Mouse (Mus musculus) C2C12 (cell line): Measurements from ENCODE around the gene Capzb.

Source experiments
- CEBPB ChIP-seq: IDR thresholded peaks from one replicate; pipeline ENCODE4 v1.6.1; 2011; ENCODE audit warnings: low read depth, mild to moderate bottlenecking, control low read depth, moderate library complexity
- CTCF ChIP-seq: IDR thresholded peaks from one replicate; pipeline ENCODE4 v1.5.1; 2011; ENCODE audit not compliant: control insufficient read depth, insufficient read depth, insufficient read length
- FOSL1 ChIP-seq: IDR thresholded peaks from one replicate; pipeline ENCODE4 v1.8.0; 2011; ENCODE audit warnings: mild to moderate bottlenecking, low read length; ENCODE audit not compliant: poor library complexity, insufficient read depth, severe bottlenecking
- MAX ChIP-seq: IDR thresholded peaks from one replicate; pipeline ENCODE4 v1.6.1; 2011; ENCODE audit warnings: mild to moderate bottlenecking, control low read depth
- MYOD1 ChIP-seq: IDR thresholded peaks from one replicate; pipeline ENCODE4 v1.6.1; 2011; ENCODE audit warnings: low read depth; ENCODE audit not compliant: control insufficient read depth, insufficient read length
- MYOG ChIP-seq: IDR thresholded peaks from one replicate; pipeline ENCODE4 v1.6.1; 2011; ENCODE audit not compliant: control insufficient read depth, insufficient read length; ENCODE audit errors: extremely low read depth
- USF1 ChIP-seq: IDR thresholded peaks from one replicate; pipeline ENCODE4 v1.6.1; 2011; ENCODE audit warnings: low read depth, mild to moderate bottlenecking, control low read depth, moderate library complexity

- TF ChIP-seq CTCF (no peak), MYOD1 (no peak), USF1 (no peak), MYOG (no peak), MAX (no peak), CEBPB (no peak), FOSL1 (no peak)
Observed at GRCm38 (mm10) chr4:139191605-139192498, 847 bp upstream of the Capzb start.
